Mouse (Mus musculus) bone marrow macrophage, adult 2 months (primary cell): ENCODE measurements around the gene Fgd2.

Experiments used
- CTCF ChIP-seq: IDR thresholded peaks from 2 replicates; pipeline ENCODE4 v1.5.1; 2012; ENCODE audit warnings: low read depth, mild to moderate bottlenecking, low read length, moderate library complexity
- POLR2A ChIP-seq: IDR thresholded peaks from 2 replicates; pipeline ENCODE4 v1.6.1; 2012; ENCODE audit warnings: mild to moderate bottlenecking, low read depth, low read length, borderline replicate concordance

- TF ChIP-seq POLR2A (no peak), CTCF (no peak)
Measured at GRCm38 (mm10) chr17:29322603-29322962, 38.1 kb upstream of the Fgd2 start.
